Mouse (Mus musculus) olfactory bulb, adult 2 months (tissue): Measurements from ENCODE around the gene Gdf11. TPM values are rescaled to one million over a fixed set of nuclear protein-coding genes. Genes with fewer than 3 reads are reported as not detected.

Source experiments
- H3K27ac ChIP-seq: fragments of 200-500 bp; 2 replicates; pipeline ENCODE4 v1.5.1; 2012; ENCODE audit warnings: low read depth, low read length; ENCODE audit not compliant: insufficient read depth
- H3K4me1 ChIP-seq: fragments of 200-500 bp; 2 replicates; pipeline ENCODE4 v1.6.1; 2012; ENCODE audit warnings: low read length; ENCODE audit not compliant: control insufficient read depth, insufficient read depth
- H3K4me3 ChIP-seq: fragments of 200-500 bp; 2 replicates; pipeline ENCODE4 v1.5.1; 2012; ENCODE audit warnings: mild to moderate bottlenecking, low read depth, low read length, moderate library complexity; ENCODE audit not compliant: insufficient read depth
- CTCF ChIP-seq: fragments of 200-500 bp; IDR thresholded peaks from 2 replicates; pipeline ENCODE4 v1.5.1; 2012; ENCODE audit warnings: low read depth, mild to moderate bottlenecking, low read length, moderate library complexity; ENCODE audit not compliant: insufficient read depth
- POLR2A ChIP-seq: fragments of 200-500 bp; IDR thresholded peaks from 2 replicates; pipeline ENCODE4 v1.6.1; 2012; ENCODE audit warnings: mild to moderate bottlenecking, low read depth, low read length, moderate library complexity; ENCODE audit not compliant: insufficient read depth
- WGBS: fragments of 180-500 bp; shearing (Covaris S2); methylation state at CpG from one replicate; pipeline ENCODE4 v1.1.7; 2018; 5-methylcytosine and 5-hydroxymethylcytosine counted together
- polyA plus RNA-seq: library from polyadenylated mRNA; stranded (reverse); fragments of >200 nt; gene quantifications from 2 replicates; pipeline ENCODE4 v1.2.4, GENCODE M21; 2012; ENCODE audit warnings: low replicate concordance; ENCODE audit not compliant: missing spikeins, insufficient read depth, insufficient read length

The Gdf11 gene
- polyA plus RNA-seq, 1 experiment = not detected

GRCm38 (mm10) chr10:128888941-128889827 lies 2.3 kb downstream of the Gdf11 start:
- TF ChIP-seq CTCF (no peak), POLR2A (no peak)
- H3K4me3 ChIP-seq = peak overlapping the region; percentile 22
- 4% methylated on average over 7 of the region's 7 CpGs for WGBS
- H3K4me1 ChIP-seq = peaks cover 17% of the 10 kb centered on the region
- H3K27ac ChIP-seq = 0 out of 2 replicates have a peak overlapping the region, but pooled peaks have one; percentile 19

DNA sequence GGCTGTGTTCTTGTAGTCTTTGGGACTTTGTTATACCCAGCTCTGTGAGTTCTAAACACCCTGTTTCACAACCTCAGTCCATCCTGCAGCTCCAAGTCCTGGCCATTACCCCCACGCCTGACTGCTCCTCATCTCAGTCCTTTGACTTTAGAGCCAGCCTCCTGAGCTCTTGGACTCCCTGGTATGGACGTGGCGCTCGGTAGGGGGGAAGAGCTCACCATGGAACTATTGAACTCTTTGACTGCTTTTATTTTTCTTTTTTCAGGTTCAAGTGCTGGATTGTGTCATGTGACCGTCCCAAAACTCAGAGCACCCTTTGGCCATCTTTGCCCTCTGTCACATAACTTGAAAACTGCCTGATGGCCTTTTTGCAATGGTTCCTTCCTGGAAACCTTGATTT lies 9.5 kb downstream of the Gdf11 start:
- Histone ChIP-seq H3K4me1 (no peaks in the 10 kb centered on the region), H3K4me3 (no peak overlapping the region), H3K27ac (no peak overlapping the region)
- TF ChIP-seq CTCF (no peak), POLR2A (no peak)
- 79% methylated on average over 5 of the region's 5 CpGs for WGBS

GRCm38 (mm10) chr10:128878811-128879210 lies 12.7 kb downstream of the Gdf11 start:
- TF ChIP-seq CTCF = no peak
- no peak for TF ChIP-seq POLR2A
- no peaks in the 10 kb centered on the region for H3K4me1 ChIP-seq
- WGBS = 84% methylated on average over 2 of the region's 2 CpGs
- no peak overlapping the region for H3K4me3 ChIP-seq
- H3K27ac ChIP-seq = no peak overlapping the region

- H3K4me3 ChIP-seq = no peak overlapping the region
- H3K4me1 ChIP-seq = no peaks in the 10 kb centered on the region
- no peak overlapping the region for H3K27ac ChIP-seq
- TF ChIP-seq CTCF (no peak), POLR2A (no peak)
Observed at GRCm38 (mm10) chr10:128878291-128878690, 13.2 kb downstream of the Gdf11 start.

DNA sequence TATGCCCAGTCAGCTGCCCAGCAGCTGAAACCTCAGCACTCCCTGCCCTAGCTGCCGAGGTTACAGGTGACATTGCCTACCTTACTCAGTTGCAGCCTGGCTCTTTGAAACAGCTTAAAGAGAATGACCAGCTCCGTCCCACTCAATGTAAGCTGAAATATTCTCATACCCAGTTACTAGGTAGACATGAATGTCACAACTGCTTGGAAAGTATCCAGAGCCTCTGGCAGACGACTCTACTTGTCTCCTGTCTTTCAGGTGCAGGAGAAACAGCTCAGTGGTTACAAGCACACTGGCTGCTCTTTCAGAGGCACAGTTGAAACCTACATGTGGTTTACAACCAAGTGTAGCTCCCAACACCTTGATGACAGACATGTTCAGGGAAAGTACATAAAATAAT lies 21.2 kb downstream of the Gdf11 start:
- 0 out of 2 replicates have a peak, but pooled peaks cover 2% of the 10 kb centered on the region for H3K4me1 ChIP-seq
- no peak overlapping the region for H3K27ac ChIP-seq
- TF ChIP-seq POLR2A (no peak), CTCF (no peak)
- WGBS = 81% methylated on average over 3 of the region's 3 CpGs
- no peak overlapping the region for H3K4me3 ChIP-seq

GRCm38 (mm10) chr10:128866518-128866917 lies 25.0 kb downstream of the Gdf11 start:
- Histone ChIP-seq H3K4me1 (0 out of 2 replicates have a peak, but pooled peaks cover 2% of the 10 kb centered on the region), H3K27ac (no peak overlapping the region), H3K4me3 (no peak overlapping the region)
- no peak for TF ChIP-seq CTCF
- TF ChIP-seq POLR2A = no peak
- 96% methylated on average over 1 of the region's 1 CpGs for WGBS

GRCm38 (mm10) chr10:128866042-128866441 lies 25.5 kb downstream of the Gdf11 start:
- Histone ChIP-seq H3K27ac (no peak overlapping the region), H3K4me1 (0 out of 2 replicates have a peak, but pooled peaks cover 2% of the 10 kb centered on the region), H3K4me3 (no peak overlapping the region)
- 83% methylated on average over 3 of the region's 3 CpGs for WGBS
- TF ChIP-seq POLR2A (no peak), CTCF (no peak)

GRCm38 (mm10) chr10:128861176-128861575 lies 30.3 kb downstream of the Gdf11 start:
- no peak for TF ChIP-seq CTCF
- TF ChIP-seq POLR2A = no peak
- H3K27ac ChIP-seq = no peak overlapping the region
- no peaks in the 10 kb centered on the region for H3K4me1 ChIP-seq
- H3K4me3 ChIP-seq = no peak overlapping the region

GRCm38 (mm10) chr10:128850339-128850738 lies 41.2 kb downstream of the Gdf11 start:
- no peaks in the 10 kb centered on the region for H3K4me1 ChIP-seq
- no peak overlapping the region for H3K4me3 ChIP-seq
- no peak for TF ChIP-seq POLR2A
- no peak for TF ChIP-seq CTCF
- 69% methylated on average over 3 of the region's 3 CpGs for WGBS
- H3K27ac ChIP-seq = no peak overlapping the region
